22 mouse cellular contexts compared by ENCODE assay signal in the genomic region with DNA sequence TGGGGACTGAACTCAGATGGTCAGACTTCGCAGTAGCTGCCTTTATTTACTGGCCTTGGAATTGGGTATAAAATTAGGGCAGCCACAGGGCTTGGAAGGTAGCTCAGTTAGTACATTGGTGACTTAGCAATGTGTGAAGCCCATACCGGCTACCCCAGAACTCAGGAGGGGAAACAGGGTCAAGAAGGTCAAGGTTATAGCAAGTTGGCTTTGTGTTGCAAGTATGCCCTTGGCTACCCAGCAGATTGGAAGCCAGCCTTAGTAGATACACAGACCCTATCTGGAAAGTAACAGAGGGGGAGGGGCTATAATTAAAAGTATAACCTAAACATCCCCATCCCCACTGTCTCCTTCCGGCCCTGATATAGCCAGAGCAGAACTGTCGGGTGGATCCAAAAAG.
"Had no signal": no experiment of that assay in that cellular context is flagged by ENCODE, and none has a peak within 500 bp of the region (broad histone marks: within the 10 kb centered on the region; RNA-seq: fewer than 3 reads in every experiment).

No protein-coding gene starts in this region.

- H3K36me3 ChIP-seq: heart, embryonic 13.5 days; heart, embryonic 15.5 days; hindbrain, embryonic 13.5 days; hindbrain, embryonic 15.5 days; kidney, embryonic 15.5 days; limb, embryonic 13.5 days; limb, embryonic 15.5 days; liver, embryonic 12.5 days had no signal

- H3K9me3 ChIP-seq: heart, embryonic 13.5 days; heart, embryonic 15.5 days; hindbrain, embryonic 13.5 days; hindbrain, embryonic 15.5 days; kidney, embryonic 15.5 days; limb, embryonic 13.5 days; limb, embryonic 15.5 days; liver, embryonic 12.5 days had no signal

- H3K4me3 ChIP-seq: heart, adult 2 months; heart, embryonic 13.5 days; heart, embryonic 15.5 days; hindbrain, embryonic 13.5 days; hindbrain, embryonic 15.5 days; kidney, embryonic 15.5 days; layer of hippocampus, adult 2 months; limb, embryonic 13.5 days; limb, embryonic 15.5 days; liver, embryonic 12.5 days had no signal

- DNase-seq: gastrocnemius, postnatal 14 days; gastrocnemius, postnatal 36 days; heart, adult 11 months; heart, adult 2 months; heart, postnatal 14 days; heart, postnatal 36 days; kidney, adult 11 months; kidney, adult 2 months; kidney, adult 9 months; kidney, postnatal 25 days; kidney, postnatal 4 days; layer of hippocampus, postnatal 36 days; left cerebral cortex, postnatal 4 days had no signal

- H3K27me3 ChIP-seq: heart, embryonic 13.5 days; heart, embryonic 15.5 days; hindbrain, embryonic 15.5 days; kidney, embryonic 15.5 days; limb, embryonic 13.5 days; liver, embryonic 12.5 days had no signal
